Mouse (Mus musculus) ovary, postnatal 14 days (tissue): ENCODE results near the gene Gm11168.
"Not testable (repeated sequence)": the region's sequence is repeated elsewhere in the genome, so short reads cannot be mapped to it uniquely, and the experiment has no call there.

ENCODE experiments used
- DNase-seq: peaks from one replicate; pipeline ENCODE4 v3.0.0; 2022; ENCODE audit warnings: low spot score

The Gm11168 gene

GRCm38 (mm10) chr9:3025653-3026052 is 22.5 kb downstream of the Gm11168 start:
- DNase-seq = peak; percentile 82

GRCm38 (mm10) chr9:3026136-3026535 is 23.0 kb downstream of the Gm11168 start:
- not testable (repeated sequence) for DNase-seq

GRCm38 (mm10) chr9:3026741-3027140 is 23.6 kb downstream of the Gm11168 start:
- not testable (repeated sequence) for DNase-seq

GRCm38 (mm10) chr9:3027200-3027599 is 24.1 kb downstream of the Gm11168 start:
- not testable (repeated sequence) for DNase-seq

- peak; percentile 23 for DNase-seq
Observed at GRCm38 (mm10) chr9:3029276-3030000, 26.3 kb downstream of the Gm11168 start.

GRCm38 (mm10) chr9:3030677-3031318 is 27.7 kb downstream of the Gm11168 start:
- not testable (repeated sequence) for DNase-seq

GRCm38 (mm10) chr9:3034299-3034698 is 31.2 kb downstream of the Gm11168 start, which contains the start of gene Gm17535:
Gene Gm17535 (plus strand): TSS chr9:3034599.
- not testable (repeated sequence) for DNase-seq

- not testable (repeated sequence) for DNase-seq
Observed at GRCm38 (mm10) chr9:3036577-3036976, 33.4 kb downstream of the Gm11168 start, which contains the start of gene Gm10715. Gene Gm10715 (plus strand): TSS chr9:3036877.

- not testable (repeated sequence) for DNase-seq
Observed at GRCm38 (mm10) chr9:3038161-3038560, 35.0 kb downstream of the Gm11168 start.
